Mouse (Mus musculus) testis, adult 2 months (tissue): ENCODE data around the gene Atp5d.

Experiments
- CTCF ChIP-seq: fragments of 200-500 bp; IDR thresholded peaks from 2 replicates; pipeline ENCODE4 v1.5.1; 2012; ENCODE audit warnings: low read depth, mild to moderate bottlenecking, inconsistent platforms, low read length, moderate library complexity; ENCODE audit not compliant: control insufficient read depth, insufficient read depth, insufficient replicate concordance
- POLR2A ChIP-seq: fragments of 200-500 bp; IDR thresholded peaks from 2 replicates; pipeline ENCODE4 v1.6.1; 2012; ENCODE audit warnings: low read depth, mild to moderate bottlenecking, inconsistent platforms, low read length, moderate library complexity; ENCODE audit not compliant: control insufficient read depth

DNA sequence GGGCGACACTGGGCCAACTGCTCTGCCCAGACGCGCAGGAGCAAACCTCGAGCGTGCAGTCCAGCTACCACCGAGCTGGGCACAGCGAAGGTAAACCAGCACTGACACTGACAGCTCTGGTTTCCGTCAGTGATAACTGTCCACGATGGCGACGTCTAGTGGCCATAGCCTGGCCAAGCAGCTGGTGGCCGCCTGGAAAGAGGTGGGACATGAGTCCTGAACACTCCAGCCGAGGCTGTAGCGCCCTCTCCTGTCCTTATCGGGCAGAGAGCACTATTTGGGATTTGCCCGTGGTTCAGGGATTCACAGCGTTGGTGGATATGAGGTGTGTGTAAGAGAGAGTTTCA, 26.5 kb downstream of the Atp5d start:
- TF ChIP-seq CTCF (peak; percentile 94; the same call in 1 of the 2 replicates), POLR2A (peak; percentile 49; the same call in 1 of the 2 replicates)
